Mouse (Mus musculus): ENCODE measurements at regions not wholly inside any gene's neighbourhood (a gene's known extent, or its start where the extent isn't known, plus 50 kb on each side); places are given as distances from the start of the nearest gene placed in this dataset.

GRCm38 (mm10) chr15:51248034-51248788, 2636.5 kb upstream of the Gm7489 start:
- no peak for TF ChIP-seq CTCF (conservative IDR thresholded peaks at IDR 0.05; ENCODE audit: insufficient read depth, insufficient read length, low read depth, low read length)
- TF ChIP-seq POLR2A (IDR thresholded peaks at IDR 0.05; ENCODE audit: low read depth, low read length), result no peak
